Mouse (Mus musculus): Measurements from ENCODE around the gene Dbx1.

The Dbx1 gene

DNA sequence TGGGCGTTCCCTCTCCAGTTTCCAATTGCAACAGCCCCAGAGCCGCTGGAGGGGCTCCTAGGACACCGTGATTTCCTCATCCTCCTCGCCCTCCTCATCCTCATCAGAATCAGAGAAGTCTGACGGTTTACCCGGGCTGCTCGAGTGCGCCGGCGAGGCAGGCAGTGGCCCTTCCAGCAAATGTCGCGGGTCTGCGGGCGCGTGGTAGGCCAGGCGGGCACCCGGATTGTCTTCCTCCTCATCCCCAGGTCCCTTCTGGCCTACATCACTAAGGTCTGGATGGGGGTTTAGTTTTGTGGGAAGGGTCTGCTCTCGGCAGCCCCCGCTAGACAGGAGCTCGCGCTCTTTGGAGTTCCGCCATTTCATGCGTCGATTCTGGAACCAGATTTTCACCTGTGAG lies 4.3 kb downstream of the Dbx1 start:
- no peak for DNase-seq (ENCODE audit: low spot score in 2 of 2)

DNA sequence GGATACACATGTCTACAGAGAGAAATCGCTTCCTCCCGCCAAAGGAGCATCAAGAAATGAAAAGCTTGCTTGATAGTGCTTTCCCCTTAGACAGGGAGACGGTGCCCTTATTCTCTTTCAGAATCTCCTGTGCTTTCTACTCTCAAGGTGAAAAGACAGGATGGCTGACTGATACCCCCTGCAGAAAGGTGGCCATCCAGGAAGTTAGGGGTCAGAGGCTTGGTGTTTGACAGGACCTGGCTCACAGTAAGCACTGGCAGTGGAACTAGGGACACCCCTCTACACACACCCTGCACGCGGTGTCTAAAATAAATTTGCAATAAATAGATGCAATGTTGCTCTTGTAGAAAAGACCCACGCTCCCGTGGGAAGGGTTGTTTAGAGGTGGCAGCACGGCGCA lies 4.8 kb downstream of the Dbx1 start:
- DNase-seq (ENCODE audit: low spot score in 2 of 2) = no peak

DNA sequence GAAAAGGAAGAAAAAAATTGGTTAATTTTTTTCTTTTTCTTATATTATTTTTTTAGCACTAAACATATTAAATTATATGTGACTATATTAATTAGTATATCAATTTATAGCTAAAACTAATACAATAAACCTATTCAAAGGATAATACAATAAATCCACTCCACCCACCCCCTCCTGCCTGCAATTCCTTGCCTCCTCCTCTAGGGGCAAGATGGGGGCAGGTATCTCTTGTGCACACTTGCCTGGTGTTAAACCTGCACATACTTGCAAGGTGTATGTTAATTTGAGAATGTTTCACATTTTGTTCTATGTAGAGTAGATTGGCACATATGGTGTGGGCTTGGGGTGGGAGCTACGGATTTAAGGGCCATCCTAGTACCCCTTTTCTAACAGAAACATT lies 16.5 kb downstream of the Dbx1 start:
- DNase-seq (ENCODE audit: low spot score in 2 of 2) = no peak

DNA sequence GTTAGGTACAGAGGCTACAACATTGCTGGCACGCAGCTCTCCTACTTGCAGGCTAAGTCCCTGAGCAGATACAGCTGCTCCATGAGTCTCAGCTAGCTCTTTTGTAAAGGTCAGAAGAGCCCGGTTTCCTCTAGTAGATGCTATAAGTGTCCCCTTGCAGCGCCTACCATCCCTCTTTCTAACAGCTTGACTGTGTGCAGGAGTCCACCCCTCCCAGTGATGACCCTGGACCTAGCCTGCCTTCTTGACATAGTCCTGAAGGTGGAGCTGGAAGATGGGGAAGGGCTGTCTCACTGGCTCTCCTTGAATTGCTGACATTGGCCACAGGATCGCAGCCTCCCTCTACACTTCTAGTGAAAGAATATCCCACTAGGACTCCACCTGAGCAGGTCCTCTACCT lies 19.6 kb downstream of the Dbx1 start:
- DNase-seq (ENCODE audit: low spot score in 2 of 2) = no peak

DNA sequence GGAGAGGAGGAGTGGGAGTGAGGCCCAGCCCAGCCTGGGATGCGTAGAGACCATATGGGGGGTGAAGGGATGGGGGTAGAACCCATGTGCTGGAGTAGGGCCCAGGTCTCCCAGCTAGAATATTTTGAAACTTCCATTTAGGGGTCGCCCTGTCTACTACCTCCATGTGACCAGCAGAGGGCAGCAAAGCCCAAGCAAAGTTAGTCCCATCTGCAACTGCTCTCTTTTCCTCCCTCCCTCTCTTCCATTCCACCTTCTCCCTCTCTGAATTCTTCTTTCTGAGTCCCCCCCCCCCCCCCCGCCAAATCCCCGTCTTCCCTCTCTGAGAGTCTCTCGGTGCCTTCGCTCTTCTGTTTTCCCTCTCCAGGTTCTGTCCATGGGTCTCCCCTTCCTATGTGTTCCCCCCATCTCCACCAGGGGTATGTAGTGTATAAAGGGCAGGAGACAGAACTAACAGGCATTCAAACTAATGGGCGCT lies 20.4 kb downstream of the Dbx1 start:
- DNase-seq (ENCODE audit: low spot score in 2 of 2) = peak in 1 of 2 experiments; percentile 60

DNA sequence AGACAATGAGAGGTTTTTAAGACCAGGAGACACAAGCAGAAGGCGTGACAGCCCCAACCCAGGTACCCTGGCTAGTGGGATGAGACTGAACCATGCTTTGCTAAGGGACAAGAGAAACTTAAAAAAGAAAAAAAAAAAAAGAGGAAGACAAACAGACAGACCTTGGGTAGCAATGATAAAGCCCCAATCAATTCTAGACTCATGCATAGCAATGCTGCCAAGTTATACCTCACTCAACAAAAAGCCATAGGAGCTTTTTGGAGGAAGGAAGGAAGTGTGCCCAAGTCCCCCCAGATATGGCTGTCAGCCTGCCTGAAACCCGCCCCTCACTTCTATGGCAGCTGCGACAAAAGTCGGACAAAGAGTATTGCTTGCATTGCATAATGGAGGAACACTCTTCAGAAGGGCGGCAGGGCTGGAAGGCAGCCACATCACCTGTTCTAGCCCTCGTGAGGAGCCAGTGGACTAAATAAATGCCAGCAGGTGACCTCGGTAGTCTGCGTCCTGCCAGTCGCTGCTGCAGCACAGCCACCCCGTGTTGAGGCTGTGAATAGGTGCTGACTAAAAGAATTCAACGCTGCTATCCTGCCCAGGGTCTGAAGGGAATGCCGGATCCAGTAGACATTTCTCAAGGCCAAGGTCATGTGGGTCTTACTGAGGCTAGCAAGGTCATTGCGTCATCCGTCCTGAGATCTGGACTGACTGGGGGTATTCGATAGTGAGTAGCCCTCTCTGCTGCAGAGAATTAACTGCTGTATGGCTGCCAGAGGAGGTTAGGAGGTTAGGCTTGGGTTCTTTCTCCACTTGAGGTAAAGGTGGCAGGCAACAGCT lies 31.5 kb downstream of the Dbx1 start:
- DNase-seq (ENCODE audit: low spot score in 2 of 2) = no peak

DNA sequence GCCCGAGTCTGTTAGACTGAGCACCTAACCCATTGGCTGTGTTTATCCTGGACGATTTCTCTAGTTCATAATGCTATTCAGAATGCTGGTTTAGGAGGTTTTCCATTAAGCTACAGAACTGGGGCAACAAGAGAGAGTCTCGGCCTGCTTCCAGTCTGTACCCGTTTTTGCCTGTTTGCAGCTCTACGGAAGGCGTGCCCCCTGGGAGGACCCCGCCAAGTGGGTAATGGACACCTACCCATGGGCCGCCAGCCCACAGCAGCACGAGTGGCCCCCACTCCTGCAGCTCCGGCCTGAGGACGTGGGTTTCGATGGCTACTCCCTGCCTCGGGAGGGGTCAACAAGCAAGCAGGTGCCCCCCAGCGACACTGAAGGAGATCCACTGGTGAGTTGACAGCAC lies 32.4 kb downstream of the Dbx1 start:
- DNase-seq (ENCODE audit: low spot score in 2 of 2) = no peak

DNA sequence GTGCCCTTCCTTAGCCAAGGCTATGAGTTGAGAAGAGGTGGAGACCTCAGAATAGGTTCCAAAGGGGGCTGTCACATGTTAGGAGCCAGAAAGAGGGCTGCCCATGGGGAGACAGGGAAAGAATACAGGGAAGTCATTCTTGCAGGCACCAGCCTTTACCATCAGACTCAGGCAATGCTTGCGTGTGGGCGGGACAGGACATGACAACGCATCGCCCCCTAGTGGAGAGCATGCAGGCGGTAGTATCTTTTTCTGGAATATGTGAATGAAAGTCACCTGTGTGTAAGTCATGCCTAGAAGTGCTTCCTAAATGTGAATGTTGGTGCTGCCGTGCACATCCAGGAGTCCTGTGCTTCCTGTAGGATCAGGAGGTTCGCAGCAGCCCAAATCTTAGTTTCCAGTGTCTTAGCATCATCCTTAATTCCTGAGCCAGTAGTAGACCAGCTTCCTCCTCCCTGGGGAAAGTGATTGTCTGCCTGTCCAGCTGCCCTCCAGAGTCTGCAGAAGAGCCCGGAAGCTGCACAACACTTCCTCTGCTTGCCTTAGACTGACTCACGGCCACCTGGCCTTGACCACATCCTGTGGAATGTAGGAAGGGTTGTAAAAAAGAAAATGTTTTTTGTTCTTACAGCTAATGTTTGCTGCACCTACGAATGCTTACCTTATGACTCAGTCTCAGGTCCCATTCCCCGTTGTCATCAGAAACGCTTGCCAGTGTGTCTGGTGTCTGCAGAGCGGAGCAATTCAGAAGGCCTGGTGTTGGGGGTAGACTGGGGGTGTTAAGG lies 35.3 kb downstream of the Dbx1 start:
- peak; percentile 55 to 91 for DNase-seq (ENCODE audit: low spot score in 2 of 2)

DNA sequence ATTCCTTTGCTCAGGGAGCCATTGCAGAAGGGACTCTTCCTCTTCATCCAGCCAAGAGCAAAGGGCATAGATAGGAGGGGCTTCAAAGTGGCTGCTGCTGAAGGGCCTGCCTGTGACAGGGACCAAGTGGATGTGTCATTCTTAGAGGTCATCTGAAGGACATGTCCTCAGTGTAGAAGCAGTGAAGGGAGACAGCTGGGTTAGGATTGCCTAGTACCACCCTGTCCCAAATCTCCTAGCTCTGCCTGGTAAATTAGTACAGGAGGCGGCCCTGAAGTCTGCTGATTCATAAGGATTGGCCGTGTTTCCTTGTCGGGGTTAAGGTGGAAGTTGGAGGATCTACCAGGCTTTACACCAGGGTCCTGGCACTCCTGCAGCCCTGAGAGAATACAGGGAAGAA lies 36.7 kb downstream of the Dbx1 start:
- DNase-seq (ENCODE audit: low spot score in 2 of 2) = no peak

DNA sequence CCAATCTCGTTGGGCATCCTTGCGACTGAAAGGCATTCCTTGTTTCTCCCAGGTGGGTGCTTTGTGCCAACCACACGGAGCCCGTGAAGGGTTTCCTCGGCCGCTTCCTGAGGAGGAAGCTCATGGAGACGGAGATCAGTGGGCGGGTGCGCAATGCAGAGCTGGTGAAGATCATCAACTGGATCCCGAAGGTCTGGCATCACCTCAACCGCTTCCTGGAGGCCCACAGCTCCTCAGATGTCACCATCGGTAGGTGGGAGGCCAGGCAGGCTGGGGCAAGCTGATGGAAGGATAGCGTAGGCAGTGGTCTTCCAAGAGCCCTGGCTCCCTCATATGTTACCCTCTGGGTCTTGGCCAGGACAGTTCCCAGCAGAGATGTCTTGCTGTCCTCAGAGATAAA lies 38.4 kb downstream of the Dbx1 start:
- no peak for DNase-seq (ENCODE audit: low spot score in 2 of 2)

DNA sequence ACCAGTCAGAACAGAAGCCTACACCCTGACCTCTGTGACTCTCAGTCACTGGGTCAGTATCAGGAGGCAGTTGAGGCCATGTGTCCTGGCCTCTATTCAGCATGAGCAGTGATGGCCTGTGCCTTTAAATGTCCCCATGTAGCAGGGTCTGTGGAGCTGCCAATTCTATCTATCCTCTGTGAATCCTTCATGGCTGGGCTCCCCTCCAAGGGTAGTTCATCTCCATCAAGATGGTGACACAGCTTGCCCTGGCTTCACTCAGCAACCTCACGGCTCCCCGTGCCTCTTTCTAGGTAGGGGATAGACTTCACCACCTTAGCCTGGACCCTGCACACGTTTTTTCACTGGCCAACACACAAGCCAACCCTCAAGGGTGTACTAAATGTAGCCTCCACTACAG lies 38.9 kb downstream of the Dbx1 start:
- DNase-seq (ENCODE audit: low spot score in 2 of 2) = no peak

DNA sequence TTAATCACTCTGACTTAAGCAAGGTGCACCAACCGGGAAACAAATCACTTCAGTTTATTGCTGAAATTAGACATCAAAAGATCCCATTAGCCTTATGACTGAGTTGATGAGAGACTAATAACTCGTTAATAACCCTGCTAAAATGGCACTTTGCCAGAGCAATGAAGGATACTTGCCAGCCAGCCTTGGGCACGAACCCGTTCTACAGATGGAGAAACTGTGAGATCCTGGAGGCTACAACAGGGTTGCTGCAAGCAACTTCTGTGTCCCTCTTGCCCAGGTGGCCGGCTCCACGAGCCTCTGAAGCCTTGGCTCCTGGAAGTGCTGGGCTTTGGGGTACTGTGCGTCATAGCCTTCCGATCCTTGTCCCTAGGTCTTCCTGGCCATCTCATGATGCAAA lies 47.0 kb downstream of the Dbx1 start:
- DNase-seq (ENCODE audit: low spot score in 2 of 2) = no peak

DNA sequence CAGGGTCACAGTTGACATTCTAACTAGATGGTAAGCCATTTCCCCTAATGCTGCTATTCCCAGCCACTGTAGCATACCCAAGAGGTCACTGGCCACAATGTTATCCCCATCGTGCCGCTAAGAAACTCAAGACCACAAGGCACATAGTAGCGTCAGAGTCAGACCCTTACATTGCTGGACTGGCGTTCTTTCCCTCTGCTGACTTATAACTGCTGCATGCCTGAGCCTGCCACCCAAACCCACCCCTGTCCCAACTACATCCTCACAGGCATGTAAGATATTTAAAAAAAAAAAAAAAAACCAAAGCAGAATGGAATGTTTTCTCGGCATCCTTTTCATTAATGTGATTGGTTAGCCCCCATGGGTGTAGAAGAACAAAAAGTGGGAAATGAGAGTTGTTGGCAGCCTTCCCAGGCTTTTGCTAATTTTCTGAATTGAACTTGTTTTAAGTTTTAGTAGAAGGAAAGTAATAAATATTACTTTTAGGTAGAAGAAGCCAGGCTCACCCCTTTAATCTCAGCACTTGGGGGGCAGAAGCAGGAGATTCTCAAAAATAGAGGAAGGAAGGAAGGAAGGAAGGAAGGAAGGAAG lies 50.0 kb downstream of the Dbx1 start:
- DNase-seq (ENCODE audit: low spot score in 2 of 2) = no peak

DNA sequence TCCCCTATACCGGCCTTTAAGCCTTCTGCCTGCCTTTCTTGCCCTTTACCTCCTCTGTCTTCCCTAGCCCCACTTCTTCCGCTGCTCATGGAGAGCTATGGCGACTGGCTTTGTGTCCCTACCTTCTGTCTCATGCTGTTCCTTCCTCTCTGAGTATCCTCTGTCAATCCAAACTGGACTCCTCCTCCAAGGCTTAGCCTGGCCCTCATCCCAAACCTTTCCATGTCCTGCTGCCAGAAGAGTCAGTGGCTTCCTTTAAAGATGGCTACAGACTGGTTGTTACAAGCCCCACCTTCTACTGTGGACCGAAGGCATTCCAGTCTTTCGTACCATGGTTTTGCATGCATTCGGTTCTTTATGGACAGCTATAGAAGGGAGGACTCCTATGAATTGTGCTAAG lies 53.5 kb downstream of the Dbx1 start:
- no peak for DNase-seq (ENCODE audit: low spot score in 2 of 2)

DNA sequence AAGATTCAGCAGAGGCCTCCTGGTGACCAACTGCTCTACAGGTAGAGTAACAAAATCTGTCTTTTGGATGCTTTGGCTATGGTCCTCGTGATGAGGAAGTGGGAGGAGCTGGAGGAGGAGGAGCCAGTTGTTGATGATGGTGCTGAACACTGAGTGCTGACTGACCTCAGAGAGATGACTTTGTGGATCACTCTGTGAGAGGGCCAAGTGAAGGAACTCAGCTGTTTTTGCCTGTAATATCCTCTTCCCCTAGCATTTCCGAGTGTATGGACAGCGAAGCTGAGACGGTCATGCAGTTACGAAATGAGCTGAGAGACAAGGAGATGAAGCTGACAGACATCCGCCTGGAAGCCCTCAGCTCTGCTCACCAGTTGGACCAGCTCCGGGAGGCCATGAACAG lies 54.1 kb downstream of the Dbx1 start:
- no peak for DNase-seq (ENCODE audit: low spot score in 2 of 2)

DNA sequence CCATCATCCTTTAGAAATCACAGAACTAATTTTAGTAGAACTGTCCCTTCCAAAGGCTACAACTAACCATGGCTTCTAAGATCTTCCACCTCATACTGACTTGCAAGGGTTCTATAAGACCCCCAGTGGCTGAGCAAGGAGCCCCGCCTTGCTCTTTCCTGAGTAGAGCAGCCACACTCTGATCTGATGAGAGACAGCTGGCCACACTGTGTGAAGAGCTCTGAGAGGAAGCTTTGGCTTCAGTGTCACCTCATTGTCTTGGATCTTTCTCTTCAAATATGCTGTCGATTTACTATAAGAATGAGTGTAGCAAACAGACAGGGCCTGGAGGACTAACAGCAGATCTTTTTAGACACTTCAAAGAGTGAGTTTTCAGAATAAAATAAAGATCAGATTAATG lies 54.7 kb downstream of the Dbx1 start:
- no peak for DNase-seq (ENCODE audit: low spot score in 2 of 2)

Measured in left cerebral cortex, adult 9 months (tissue).